12 mouse cellular contexts compared by ENCODE assay signal in the genomic region with DNA sequence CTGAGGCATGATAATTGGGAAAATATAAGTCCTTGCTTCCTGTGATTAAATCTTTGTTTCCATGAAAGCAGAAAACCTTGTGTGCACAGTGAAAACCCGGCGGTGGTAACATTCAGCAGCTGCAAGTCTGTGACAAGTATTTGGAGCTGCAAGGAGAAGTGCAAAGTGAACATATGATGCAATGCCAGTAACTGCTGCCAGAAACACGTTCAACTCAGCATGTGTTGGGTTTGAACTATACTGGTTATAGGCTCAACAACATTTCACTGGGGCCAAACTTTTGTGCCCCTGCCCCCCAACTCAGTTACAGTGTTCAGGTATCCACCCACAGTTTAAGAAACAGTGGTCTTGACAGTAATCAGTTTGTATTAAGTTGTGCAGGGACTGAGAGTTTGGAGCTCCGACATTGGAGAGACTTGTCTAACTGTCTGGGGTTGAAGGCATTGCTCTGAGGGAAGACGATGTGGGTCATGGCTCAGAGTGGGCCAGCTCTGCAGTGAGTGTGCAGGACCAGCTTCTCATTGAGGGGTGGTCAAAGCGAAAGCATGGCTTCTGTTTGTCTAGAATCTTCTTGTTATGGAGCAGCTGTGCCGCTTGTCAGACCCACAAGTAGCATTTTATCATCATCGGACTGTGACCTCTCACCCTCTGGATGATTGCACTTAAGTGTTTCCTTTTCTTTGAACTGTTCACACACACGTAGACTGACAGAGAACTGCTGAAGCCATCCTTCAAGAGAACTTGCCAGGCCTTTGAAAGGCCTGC.
DNase-seq lines count a peak whose midpoint lies in the region; ATAC-seq lines count a peak whose summit lies in the region.
"Had no signal": no experiment of that assay in that cellular context is flagged by ENCODE, and none has a peak within 500 bp of the region (broad histone marks: within the 10 kb centered on the region; RNA-seq: fewer than 3 reads in every experiment).

No protein-coding gene starts in this region.

- H3K4me1 ChIP-seq in kidney, embryonic 16.5 days (ENCODE audit: insufficient read depth, low read length), result no peaks in the 10 kb centered on the region

- peak; percentile 31 for ATAC-seq in kidney, embryonic 16.5 days (ENCODE audit: low FRiP score, low TSS enrichment)

- no peak overlapping the region for H3K27ac ChIP-seq in kidney, embryonic 16.5 days (ENCODE audit: low read length)
- H3K27ac ChIP-seq in macrophage, result peak overlapping the region; percentile 36

- H3K27me3 ChIP-seq in kidney, embryonic 16.5 days (ENCODE audit: insufficient read depth, low read length), result no peaks in the 10 kb centered on the region

- intact Hi-C loops in heart, postnatal 10 days (cut with DNase I), result no loop called here

- H3K4me3 ChIP-seq in kidney, embryonic 16.5 days (ENCODE audit: low read length), result no peak overlapping the region
- H3K4me3 ChIP-seq in macrophage (ENCODE audit: inconsistent target), result no peak overlapping the region

- H3K79me2 ChIP-seq in macrophage (ENCODE audit: inconsistent target), result no peaks in the 10 kb centered on the region

- no peaks in the 10 kb centered on the region for H3K36me3 ChIP-seq in kidney, embryonic 16.5 days (ENCODE audit: insufficient read depth, low read length)
- no peaks in the 10 kb centered on the region for H3K36me3 ChIP-seq in macrophage (ENCODE audit: inconsistent target)

- H3K9ac ChIP-seq in kidney, embryonic 16.5 days (replicated peaks; ENCODE audit: low read length), result no peak overlapping the region

- 44% methylated on average over 9 of the region's 9 CpGs for WGBS in kidney, embryonic 16.5 days
- WGBS in macrophage (ENCODE audit: missing documents), result 59% methylated on average over 8 of the region's 9 CpGs

- H3K9me3 ChIP-seq in kidney, embryonic 16.5 days (ENCODE audit: low read length), result no peaks in the 10 kb centered on the region
- H3K9me3 ChIP-seq: G1E had no signal

- no peak overlapping the region for H3K4me2 ChIP-seq in kidney, embryonic 16.5 days (replicated peaks; ENCODE audit: low read depth, low read length)

- DNase-seq in kidney, adult 9 months, result no peak
- peak; percentile 54 for DNase-seq in embryo, embryonic 10.5 days (ENCODE audit: low spot score)
- peak; percentile 65 to 66 for DNase-seq in heart, postnatal 10 days
- DNase-seq in cerebellum, adult 9-10 months, result no peak
- no peak for DNase-seq in spleen, postnatal 36 days (ENCODE audit: low spot score in 2 of 2)
- DNase-seq in gastrocnemius, adult 8-10 months (ENCODE audit: low spot score in 2 of 2), result no peak
- DNase-seq: cerebellum, postnatal 25 days; kidney, postnatal 36 days; thymus, adult 2 months had no signal

Comparison
In these comparisons a context has a peak if more than half of its experiments do, and no peak if none do; other contexts are left out.
1. DNase-seq: peak in embryo, embryonic 10.5 days (single experiment) and heart, postnatal 10 days (2 of 2); none in kidney, adult 9 months (single experiment), cerebellum, adult 9-10 months (single experiment), spleen, postnatal 36 days (0 of 2) and gastrocnemius, adult 8-10 months (0 of 2).